Mouse (Mus musculus) spleen, adult 2 months (tissue): ENCODE results near the gene Ercc8.

Experiments used
- CTCF ChIP-seq: fragments of 200-500 bp; IDR thresholded peaks from 2 replicates; pipeline ENCODE4 v1.5.1; 2011; ENCODE audit warnings: mild to moderate bottlenecking, inconsistent platforms; ENCODE audit not compliant: insufficient read depth, insufficient read length, insufficient replicate concordance; ENCODE audit errors: extremely low read depth
- POLR2A ChIP-seq: fragments of 200-500 bp; IDR thresholded peaks from 2 replicates; pipeline ENCODE4 v1.6.1; 2011; ENCODE audit warnings: low read depth, low read length, inconsistent platforms

GRCm38 (mm10) chr13:108159963-108160362, 1.4 kb downstream of the Ercc8 start:
- TF ChIP-seq CTCF (no peak), POLR2A (no peak)
